Mouse (Mus musculus) spleen, postnatal 0 days (tissue): ENCODE data around the gene Cdkn2aipnl. TPM values are rescaled to one million over a fixed set of nuclear protein-coding genes. Genes with fewer than 3 reads are reported as not detected.

Experiments
- polyA plus RNA-seq: library from polyadenylated mRNA; unstranded; fragments of >200 nt; fragmentation: Nextera tagmentation; extraction: Ambion mirVana; gene quantifications from 2 replicates; pipeline ENCODE4 v1.2.1, GENCODE M21; 2015

Cdkn2aipnl gene
- 63.1 and 67.5 TPM in 2 replicates for polyA plus RNA-seq

GRCm38 (mm10) chr11:51967443-51968401 lies at the start of gene Cdkn2aipnl:
Gene Cdkn2aipnl (plus strand): TSS chr11:51967661.

GRCm38 (mm10) chr11:52000290-52000962 lies 33.0 kb downstream of the Cdkn2aipnl start, which contains the start of gene Ube2b:
Gene Ube2b (minus strand): TSS chr11:52000762.

DNA sequence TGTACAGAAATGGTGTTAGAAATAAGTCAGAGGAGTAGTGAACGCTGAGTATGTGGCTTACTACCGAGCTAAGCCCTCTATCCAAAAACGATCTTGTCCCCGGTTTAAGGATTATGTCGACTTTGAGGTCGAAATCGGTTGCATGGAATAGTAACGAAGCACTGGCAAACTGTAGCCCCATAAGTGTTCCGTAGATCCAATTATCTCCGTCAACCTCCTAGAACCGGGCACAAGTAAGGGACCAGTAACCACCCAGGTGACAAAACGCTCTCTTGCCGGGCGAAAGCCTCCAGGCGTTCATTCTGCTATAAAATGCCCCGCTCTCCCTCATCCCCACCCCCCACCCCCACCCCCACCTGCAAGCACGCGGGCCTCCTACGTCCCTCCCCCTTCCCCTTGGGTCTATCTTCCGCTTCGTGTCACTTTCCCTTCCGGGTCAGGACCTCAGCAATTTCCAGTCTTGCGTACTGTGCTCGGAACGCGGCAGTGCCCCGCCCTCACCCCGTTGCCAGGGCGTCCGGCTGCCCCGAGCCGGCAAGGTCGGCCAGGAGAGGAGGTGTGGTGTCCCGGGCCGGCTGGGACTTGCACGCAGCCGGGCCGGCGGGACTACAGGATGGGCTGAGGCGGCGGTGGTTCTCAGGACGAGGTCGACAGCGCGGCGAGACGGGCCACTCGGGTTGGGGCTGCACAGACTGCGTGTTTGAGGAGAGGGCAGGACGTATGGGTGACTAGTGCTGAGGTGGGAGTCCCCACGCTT lies 36.5 kb downstream of the Cdkn2aipnl start, which contains the start of gene Cdkl3:
TSS of gene Cdkl3 (plus strand) at position 450 of the 757 bp plus-strand sequence.

Other genes with a start within 250 kb of the Cdkn2aipnl start
- 6.8 TPM in 2 replicates for gene Sec24a, start 204.0 kb upstream of the Cdkn2aipnl start, polyA plus RNA-seq
- 67.8 and 71.2 TPM in 2 replicates for gene Sar1b, start 204.0 kb upstream of the Cdkn2aipnl start, polyA plus RNA-seq
- gene Jade2, start 110.0 kb upstream of the Cdkn2aipnl start, polyA plus RNA-seq: 2.9 and 3.4 TPM in 2 replicates
- gene Ube2b, start 33.1 kb downstream of the Cdkn2aipnl start, polyA plus RNA-seq: 184 and 216 TPM in 2 replicates
- gene Cdkl3, start 36.6 kb downstream of the Cdkn2aipnl start, polyA plus RNA-seq: 4.0 and 4.6 TPM in 2 replicates
- 35.1 and 35.2 TPM in 2 replicates for gene Ppp2ca, start 131.0 kb downstream of the Cdkn2aipnl start, polyA plus RNA-seq
- gene Olfr1373, start 177.9 kb downstream of the Cdkn2aipnl start, polyA plus RNA-seq: not detected in 2 replicates
- gene Olfr1371, start 246.3 kb downstream of the Cdkn2aipnl start, polyA plus RNA-seq: not detected in 2 replicates